Mouse (Mus musculus) thymus, postnatal 10 days (tissue): Measurements from ENCODE around the gene Rere.

Experiments
- DNase-seq, 2 experiments: peaks; one replicate each; pipeline ENCODE4 v3.0.0; 2021; ENCODE audit warnings: low spot score in 2 of 2

Rere gene

DNA sequence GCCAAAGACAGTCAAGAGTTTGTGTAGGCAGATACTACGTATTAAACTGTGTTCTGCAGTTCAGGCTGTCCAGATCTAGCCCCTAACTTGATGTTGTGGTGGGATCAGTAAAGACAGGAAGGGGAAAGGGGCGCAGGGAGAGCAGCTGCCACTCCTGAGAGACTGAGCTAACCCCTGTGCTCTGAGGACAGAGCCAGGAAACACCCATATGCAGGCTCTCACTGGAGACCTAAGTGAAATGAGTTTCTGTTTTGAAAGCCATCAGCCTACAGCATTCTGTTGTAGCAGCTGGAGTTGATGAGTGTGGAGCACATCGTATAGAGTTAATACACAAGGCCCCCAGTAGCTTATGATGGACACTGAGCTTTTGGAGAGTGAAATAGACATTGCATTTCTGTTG is 101.1 kb downstream of the Rere start:
- no peak for DNase-seq

DNA sequence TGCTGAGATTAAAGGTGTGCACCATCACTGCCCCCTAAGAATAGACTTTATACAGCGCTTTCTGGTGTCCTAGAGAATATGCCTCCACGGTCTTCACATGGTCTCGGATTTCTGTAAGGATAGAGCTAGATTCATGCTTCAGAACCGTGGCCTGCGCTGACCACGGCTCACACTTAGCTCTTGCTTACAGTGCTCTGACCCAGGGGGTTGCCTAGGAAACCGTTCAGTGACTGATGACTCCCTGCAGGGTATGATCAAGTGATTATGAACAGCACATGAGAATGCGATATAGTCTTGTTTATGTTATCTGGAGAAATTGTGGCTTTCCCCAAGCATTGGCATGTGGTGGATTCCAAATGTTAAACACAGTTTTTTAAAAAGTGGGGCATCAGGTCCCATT is 103.0 kb downstream of the Rere start:
- DNase-seq = no peak

DNA sequence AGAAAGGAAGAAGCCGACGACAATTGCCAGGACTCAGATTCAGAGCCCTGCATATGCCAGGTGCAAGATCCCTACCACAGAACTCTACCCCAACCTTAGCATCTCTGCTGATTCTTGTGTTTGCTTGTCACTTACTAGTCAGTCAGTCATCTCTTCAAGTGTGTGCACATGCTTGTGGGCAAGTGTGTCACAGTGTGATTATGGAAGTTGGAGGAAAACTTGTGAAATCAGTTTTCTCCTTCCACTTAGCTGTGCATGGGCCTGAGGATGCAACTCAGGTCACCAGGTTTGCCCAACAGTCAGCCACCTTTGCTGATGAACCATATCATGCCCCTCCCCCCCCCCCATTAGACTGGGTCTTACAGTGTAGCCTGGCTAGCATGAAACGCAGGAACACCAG is 103.5 kb downstream of the Rere start:
- no peak for DNase-seq

GRCm38 (mm10) chr4:150388518-150388917 is 107.1 kb downstream of the Rere start:
- no peak for DNase-seq

- DNase-seq = no peak
Measured at GRCm38 (mm10) chr4:150393607-150394006, 112.2 kb downstream of the Rere start.

DNA sequence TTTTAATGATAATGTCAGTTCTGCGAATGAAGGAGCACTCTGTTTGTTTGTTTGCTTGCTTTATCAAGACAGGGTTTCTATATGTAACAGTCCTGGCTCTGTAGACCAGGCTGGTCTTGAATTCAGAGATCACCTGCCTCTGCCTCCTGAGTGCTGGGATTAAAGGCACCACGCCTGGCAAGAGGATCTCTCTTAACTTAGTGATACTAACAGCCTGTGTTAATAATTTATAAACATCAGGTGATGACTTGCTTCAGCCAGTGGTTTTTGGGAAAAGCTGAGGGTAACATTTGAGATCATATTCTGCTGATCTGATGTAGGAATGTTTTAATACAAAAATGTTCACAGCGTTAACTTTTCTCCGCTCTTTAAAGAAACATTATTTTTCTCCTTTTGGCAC is 112.6 kb downstream of the Rere start:
- no peak for DNase-seq

DNA sequence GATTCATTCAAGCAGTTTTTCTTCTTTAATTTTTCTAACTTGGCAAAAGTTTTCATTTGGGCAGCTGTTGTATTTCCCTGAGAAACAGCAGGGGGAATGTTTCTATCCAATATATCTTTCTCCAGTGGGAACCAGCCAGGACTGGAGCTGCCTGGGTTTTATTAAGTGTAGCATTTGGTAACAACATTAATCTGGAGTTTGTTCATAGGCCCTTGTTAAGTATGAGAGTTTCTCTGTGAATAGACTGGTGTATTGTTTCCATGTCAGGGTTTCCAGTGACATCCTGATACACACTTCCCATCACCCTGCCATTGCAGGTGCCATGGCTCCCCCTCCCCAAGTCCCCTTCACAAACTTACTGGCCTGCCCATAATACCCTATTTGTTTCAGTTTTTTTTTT is 114.9 kb downstream of the Rere start:
- DNase-seq = no peak

DNA sequence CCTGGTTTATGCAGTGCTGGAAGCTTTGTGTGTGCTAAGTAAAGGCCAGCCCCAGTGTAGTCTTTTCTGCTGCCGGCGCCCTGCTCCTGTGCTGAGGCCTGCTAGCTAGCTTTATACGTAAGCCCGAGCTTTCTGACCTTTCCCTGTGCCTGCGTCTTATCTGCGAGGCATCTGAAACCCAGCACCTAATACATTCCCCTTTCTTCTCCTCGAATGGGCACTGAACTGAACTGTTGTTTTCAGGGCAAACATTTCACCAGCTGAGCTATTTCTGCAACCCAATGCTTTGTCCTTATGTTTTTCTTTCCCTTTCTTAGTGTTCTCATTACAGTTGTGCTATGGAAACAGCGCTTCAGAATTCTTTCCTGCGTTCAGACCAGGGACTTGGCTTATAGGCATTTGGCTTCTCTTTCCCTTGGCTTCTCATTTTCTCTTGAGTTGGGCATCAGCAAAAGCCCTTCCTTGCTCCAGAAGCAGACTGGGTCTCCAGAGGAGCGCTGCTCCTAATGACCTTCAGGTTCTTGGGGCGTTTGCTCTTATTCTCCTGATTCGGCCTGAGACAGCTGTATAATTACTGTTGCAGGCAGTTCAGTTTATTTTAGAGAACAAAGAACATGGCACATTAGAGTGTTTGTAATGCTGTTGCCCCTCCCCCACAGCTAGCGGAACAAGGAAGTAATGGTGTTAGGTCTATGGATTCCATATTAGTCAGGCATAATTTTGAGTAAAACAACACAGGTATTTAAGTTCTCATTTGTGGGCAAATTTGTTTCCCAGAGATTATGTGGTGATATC is 115.6 kb downstream of the Rere start:
- DNase-seq = peak in 1 of 2 experiments; percentile 44

DNA sequence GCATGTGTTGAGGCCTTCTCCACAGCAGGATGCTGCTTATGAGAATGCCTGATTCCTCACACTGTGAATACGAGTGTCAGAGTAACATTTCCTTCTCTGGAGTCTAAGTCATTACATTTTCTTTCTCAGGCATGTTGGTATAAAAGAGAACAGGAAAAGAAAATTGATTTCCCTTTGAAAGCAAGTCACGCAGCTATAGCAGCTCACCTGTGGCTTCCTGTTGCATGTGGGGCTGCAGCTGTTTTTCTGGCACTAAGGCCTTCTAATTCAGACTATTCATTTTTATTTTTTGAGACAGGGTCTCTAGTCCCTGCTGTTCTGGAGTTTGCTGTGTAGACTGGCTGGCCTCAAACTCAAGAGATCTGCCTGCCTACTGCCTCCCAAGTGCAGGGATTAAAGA is 117.6 kb downstream of the Rere start:
- DNase-seq = peak; percentile 38

DNA sequence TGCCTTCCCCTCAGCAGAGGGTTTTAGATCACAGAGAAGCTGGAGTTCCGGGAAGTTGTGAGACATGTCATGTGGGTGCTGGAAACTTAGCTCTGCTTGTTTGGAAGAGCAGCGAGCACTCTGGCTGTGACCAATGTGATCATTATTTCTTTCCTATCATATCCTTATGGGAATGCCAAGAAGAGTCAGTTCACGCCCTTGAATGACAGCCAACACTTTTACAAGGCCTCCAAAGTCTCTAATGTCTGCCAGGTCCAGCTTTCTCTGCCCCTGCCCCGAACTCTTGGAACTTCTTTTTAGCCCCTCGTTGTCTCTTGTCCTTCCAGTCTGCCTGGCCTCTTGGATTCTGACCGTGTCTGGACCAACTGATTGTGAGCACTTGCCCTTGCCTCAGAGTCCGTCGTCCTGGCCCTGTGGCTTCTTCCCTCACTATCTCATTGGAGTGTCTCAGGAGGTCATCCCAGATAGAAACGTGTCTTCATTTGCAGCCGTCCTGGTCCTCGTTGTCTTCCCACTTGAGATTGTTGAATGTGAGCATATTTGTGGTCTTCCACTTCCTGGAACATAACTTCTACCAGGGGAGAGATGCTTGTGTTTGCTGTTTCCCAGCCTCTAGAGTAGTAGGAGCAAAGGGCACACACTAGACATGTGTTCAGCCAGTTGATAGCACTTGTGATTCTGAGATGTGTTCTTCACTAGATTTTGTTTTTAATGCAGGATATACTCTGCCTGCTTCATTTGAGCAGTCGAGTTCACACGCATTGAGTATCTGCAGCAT is 120.6 kb downstream of the Rere start:
- DNase-seq = no peak

DNA sequence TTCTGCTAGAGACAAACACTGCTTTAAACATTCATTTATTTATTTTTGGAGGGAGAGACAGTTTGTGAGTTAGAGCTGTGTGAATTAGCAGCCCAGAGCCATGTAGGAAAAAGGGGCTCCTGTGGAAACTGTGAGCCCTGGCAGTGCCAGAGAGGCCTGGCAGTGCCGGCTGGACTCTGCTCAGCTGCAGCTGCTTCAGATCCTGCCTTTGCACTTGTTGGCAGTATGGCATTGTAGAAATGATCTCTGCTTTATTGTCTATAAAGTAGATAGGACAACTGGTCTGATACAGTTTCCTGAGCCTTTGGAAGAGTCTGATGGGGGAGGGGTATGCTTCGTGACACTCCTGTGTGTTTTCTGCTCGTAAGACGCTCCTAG is 121.2 kb downstream of the Rere start:
- no peak for DNase-seq

GRCm38 (mm10) chr4:150403941-150404340 is 122.5 kb downstream of the Rere start:
- DNase-seq = no peak

GRCm38 (mm10) chr4:150404583-150404982 is 123.1 kb downstream of the Rere start:
- no peak for DNase-seq

DNA sequence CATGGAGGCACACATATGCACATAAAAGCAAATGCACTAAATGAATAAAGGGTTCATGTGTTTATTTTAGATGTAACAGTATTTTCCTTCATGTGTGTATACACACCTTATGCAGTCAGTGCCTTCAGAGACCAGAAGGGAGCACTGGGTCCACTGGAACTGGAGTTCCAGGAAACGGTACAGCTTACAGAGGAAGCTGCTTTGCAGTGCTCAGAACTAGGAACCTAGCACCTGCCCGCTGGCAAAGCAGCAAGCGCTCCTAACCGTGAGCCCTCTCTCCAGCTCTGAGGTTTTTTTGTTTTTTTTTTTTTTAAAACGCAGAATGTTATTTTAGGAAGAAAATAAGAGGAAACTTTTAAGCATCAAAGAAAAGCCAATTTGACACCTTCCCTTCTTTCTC is 124.3 kb downstream of the Rere start:
- no peak for DNase-seq

DNA sequence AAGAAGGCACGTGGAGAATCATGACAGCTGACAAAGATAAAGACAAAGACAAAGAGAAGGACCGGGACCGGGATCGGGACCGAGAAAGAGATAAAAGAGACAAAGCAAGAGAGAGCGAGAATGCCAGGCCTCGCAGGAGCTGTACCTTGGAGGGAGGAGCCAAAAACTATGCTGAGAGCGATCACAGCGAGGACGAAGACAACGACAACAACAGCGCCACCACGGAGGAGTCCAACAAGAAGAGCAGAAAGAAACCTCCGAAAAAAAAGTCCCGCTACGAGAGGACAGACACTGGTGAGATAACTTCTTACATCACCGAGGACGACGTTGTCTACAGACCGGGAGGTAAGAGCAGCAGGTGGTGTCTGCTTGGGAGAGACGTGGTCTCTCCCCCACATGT is 124.9 kb downstream of the Rere start:
- DNase-seq = no peak

- no peak for DNase-seq
Measured at GRCm38 (mm10) chr4:150406821-150407220, 125.4 kb downstream of the Rere start.

DNA sequence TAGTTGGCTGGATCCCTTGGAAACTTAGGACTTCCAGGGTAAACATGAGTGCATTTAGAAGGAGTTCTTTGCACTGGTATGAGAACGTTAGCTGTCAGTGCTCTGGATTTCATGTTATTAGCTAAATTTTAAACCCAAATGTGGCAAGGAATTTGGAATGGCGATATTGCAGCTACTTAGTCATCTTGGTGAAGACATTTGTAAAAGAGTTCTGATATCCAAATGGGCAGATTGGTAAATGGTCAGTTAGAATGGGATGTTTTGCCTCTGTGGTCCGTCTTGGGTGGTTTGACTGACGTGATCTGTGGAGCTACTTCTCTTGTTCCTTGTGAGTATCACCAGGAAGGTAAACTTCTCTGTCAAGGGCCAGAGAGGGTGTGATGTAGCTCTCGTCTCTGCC is 132.8 kb downstream of the Rere start:
- no peak for DNase-seq

DNA sequence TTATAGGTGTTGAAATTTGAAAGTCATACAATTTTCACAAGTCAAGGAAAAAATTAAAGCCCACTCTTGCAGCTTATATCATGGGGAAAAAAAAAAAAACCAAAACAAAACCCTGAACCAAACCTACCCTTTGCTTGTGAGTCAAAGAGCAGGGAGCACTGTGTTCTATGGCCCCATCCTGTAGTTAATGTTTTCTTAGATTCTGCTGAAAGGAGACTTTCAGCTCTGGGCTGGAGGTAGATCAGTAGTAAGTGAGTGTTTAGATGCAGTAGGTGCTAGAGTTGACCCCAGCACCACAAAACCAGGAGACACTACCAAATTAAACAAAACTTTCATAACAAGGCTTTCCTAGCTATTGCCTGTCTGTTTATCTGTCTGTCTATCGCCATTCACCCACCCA is 133.3 kb downstream of the Rere start:
- DNase-seq = no peak

DNA sequence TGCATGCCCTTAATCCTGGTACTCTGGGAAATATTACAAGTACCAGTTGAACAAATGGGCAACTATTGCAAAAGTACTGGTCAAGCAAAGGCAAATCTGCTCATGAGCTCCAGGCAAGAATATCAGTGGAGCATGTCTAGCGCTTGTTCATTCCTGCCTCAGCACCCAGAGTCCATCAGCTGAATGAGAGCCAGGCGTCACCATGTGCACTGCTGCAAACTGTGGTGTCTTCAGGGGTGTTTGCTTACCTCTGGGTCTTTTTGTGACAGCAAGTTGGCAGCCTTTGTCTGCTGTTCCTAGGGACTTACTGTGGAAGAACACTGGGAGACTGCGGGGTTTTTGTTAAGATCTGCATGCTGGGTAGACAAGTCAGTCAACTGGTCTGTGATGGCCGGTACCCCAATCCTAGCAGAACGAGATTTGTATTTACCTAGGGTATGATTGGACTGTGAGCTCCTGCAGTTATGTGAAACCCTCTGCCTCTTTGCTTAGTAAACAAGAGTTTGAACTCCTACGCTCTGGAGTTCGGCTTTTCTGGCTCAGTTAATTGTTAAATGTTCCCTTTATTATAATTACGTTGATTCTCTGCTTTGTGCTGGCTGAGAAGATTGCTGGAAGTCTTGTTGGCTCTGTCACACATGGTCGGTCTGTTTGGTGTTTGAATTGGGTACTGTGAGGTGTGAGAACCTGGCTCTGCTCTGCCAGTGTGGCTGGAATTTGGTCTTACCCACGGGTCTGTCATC is 134.0 kb downstream of the Rere start:
- no peak for DNase-seq

DNA sequence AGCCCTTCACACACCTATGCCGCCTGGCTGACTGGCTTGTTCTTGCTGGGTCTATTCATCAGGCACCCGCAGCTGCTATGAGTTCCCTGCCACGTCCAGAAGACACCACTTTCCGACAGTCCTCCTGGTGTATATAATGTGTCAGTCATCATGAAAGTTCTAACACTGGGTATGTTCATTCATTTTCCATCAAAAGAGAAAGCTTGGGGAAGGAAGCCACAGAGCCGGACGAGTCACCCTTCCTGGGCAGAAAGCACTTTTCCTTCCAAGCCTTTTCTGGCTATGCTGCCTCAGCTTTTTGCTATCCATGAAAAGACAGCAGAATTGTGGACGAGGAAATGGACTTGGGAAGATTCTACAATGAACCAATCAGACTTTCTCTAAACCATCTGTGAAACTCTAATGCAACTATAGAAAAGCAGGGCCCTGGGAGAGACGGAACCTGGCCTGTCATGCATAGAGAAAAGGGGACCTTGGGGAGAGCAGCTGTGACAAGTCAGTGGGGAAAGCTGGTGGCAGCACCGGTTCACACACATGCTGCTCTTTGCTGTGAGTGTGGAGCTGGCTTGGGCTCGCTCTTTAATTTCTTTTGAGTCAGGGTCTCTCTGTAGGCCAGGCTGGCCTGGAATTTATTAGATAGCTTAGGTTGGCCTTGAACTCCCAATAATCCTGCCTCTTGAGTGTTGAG is 139.3 kb downstream of the Rere start:
- no peak for DNase-seq

GRCm38 (mm10) chr4:150426098-150426879 is 144.8 kb downstream of the Rere start:
- DNase-seq = no peak
